Mouse (Mus musculus) MEL (cell line): ENCODE results near the gene P4ha2. TPM values are rescaled to one million over a fixed set of nuclear protein-coding genes. Genes with fewer than 3 reads are reported as not detected.

Source experiments
- DNase-seq: peaks from one replicate; pipeline ENCODE4 v3.0.0; 2011; ENCODE audit warnings: low read depth, low spot score
- H3K27ac ChIP-seq: 2 replicates; pipeline ENCODE4 v1.5.1; 2012; ENCODE audit warnings: low read depth, mild to moderate bottlenecking, control low read depth, low read length, moderate library complexity; ENCODE audit not compliant: control insufficient read depth
- H3K27me3 ChIP-seq, 2 experiments: fragments of 150-350 bp in 1 of 2; sonication (generic) in 1 of 2; 2 replicates each; pipeline ENCODE4 v1.6.1; 2012; ENCODE audit warnings: low read length in 2 of 2, mild to moderate bottlenecking in 2 of 2, improper control_type of control experiment in 1 of 2, moderate library complexity in 1 of 2; ENCODE audit not compliant: insufficient read depth in 2 of 2, control insufficient read depth in 1 of 2
- H3K36me3 ChIP-seq, 2 experiments: 2 replicates each; pipeline ENCODE4 v1.6.1; 2012 to 2014; ENCODE audit warnings: low read length in 2 of 2, improper control_type of control experiment in 1 of 2, inconsistent platforms in 1 of 2, mild to moderate bottlenecking in 1 of 2; ENCODE audit not compliant: insufficient read depth in 2 of 2, control insufficient read depth in 1 of 2
- H3K4me1 ChIP-seq, 2 experiments: fragments of 150-350 bp in 1 of 2; sonication (generic) in 1 of 2; 2 replicates each; pipeline ENCODE4 v1.6.1; 2012; ENCODE audit warnings: low read length in 2 of 2, improper control_type of control experiment in 1 of 2, mild to moderate bottlenecking in 1 of 2; ENCODE audit not compliant: insufficient read depth in 2 of 2, control insufficient read depth in 1 of 2
- H3K4me3 ChIP-seq, 2 experiments: fragments of 150-350 bp in 1 of 2; sonication (generic) in 1 of 2; 2 replicates each; pipeline ENCODE4 v1.5.1; 2012; ENCODE audit warnings: low read depth in 2 of 2, low read length in 2 of 2, mild to moderate bottlenecking in 2 of 2, moderate library complexity in 2 of 2, control low read depth in 1 of 2, improper control_type of control experiment in 1 of 2; ENCODE audit not compliant: control insufficient read depth in 1 of 2, insufficient read depth in 1 of 2
- H3K79me2 ChIP-seq: 2 replicates; pipeline ENCODE4 v1.6.1; 2012; ENCODE audit warnings: mild to moderate bottlenecking, low read length, moderate library complexity; ENCODE audit not compliant: control insufficient read depth, poor library complexity, insufficient read depth
- H3K9ac ChIP-seq: 2 replicates; pipeline ENCODE4 v1.6.1; 2012; ENCODE audit warnings: low read depth, mild to moderate bottlenecking, control low read depth, low read length, moderate library complexity; ENCODE audit not compliant: control insufficient read depth, poor library complexity, severe bottlenecking
- H3K9me3 ChIP-seq: fragments of 150-350 bp; sonication (generic); replicated peaks from 2 replicates; pipeline ENCODE4 v1.6.1; 2012; ENCODE audit warnings: mild to moderate bottlenecking, low read length, improper control_type of control experiment, moderate library complexity; ENCODE audit not compliant: insufficient read depth
- CHD1 ChIP-seq: IDR thresholded peaks from 2 replicates; pipeline ENCODE4 v1.6.1; 2012; ENCODE audit warnings: low read depth, mild to moderate bottlenecking, inconsistent platforms, low read length, improper control_type of control experiment
- CHD2 ChIP-seq: IDR thresholded peaks from 2 replicates; pipeline ENCODE4 v1.6.1; 2011; ENCODE audit warnings: low read length, improper control_type of control experiment
- CTCF ChIP-seq, 3 experiments: IDR thresholded peaks in 2 of 3; conservative IDR thresholded peaks in 1 of 3; 2 replicates each; pipeline ENCODE4 v1.5.1; 2011 to 2012; ENCODE audit warnings: low read length in 3 of 3, low read depth in 2 of 3, mild to moderate bottlenecking in 2 of 3, improper control_type of control experiment in 1 of 3, inconsistent platforms in 1 of 3, mixed read lengths in 1 of 3, moderate library complexity in 1 of 3; ENCODE audit not compliant: control insufficient read depth in 1 of 3, insufficient read depth in 1 of 3, poor library complexity in 1 of 3, severe bottlenecking in 1 of 3
- EP300 ChIP-seq, 2 experiments: IDR thresholded peaks; 2 replicates each; pipeline ENCODE4 v1.6.1; 2011; ENCODE audit warnings: improper control_type of control experiment in 2 of 2, low read length in 2 of 2, low read depth in 1 of 2, mild to moderate bottlenecking in 1 of 2
- ETS1 ChIP-seq: IDR thresholded peaks from 2 replicates; pipeline ENCODE4 v1.6.1; 2012; ENCODE audit warnings: low read depth, mild to moderate bottlenecking, inconsistent platforms, low read length, improper control_type of control experiment, moderate library complexity
- GABPA ChIP-seq: IDR thresholded peaks from 2 replicates; pipeline ENCODE4 v1.6.1; 2012; ENCODE audit warnings: low read depth, mild to moderate bottlenecking, inconsistent platforms, low read length, improper control_type of control experiment, moderate library complexity
- GATA1 ChIP-seq: IDR thresholded peaks from 2 replicates; pipeline ENCODE4 v1.6.1; 2011; ENCODE audit warnings: low read depth, low read length, improper control_type of control experiment
- KAT2A ChIP-seq: conservative IDR thresholded peaks from 2 replicates; pipeline ENCODE4 v1.6.1; 2012; ENCODE audit warnings: low read depth, low read length, improper control_type of control experiment, inconsistent platforms
- MAX ChIP-seq: IDR thresholded peaks from 2 replicates; pipeline ENCODE4 v1.6.1; 2011; ENCODE audit warnings: low read length, improper control_type of control experiment
- MAZ ChIP-seq: IDR thresholded peaks from 2 replicates; pipeline ENCODE4 v1.6.1; 2012; ENCODE audit warnings: low read depth, mild to moderate bottlenecking, inconsistent platforms, low read length, improper control_type of control experiment
- MXI1 ChIP-seq: IDR thresholded peaks from 2 replicates; pipeline ENCODE4 v1.6.1; 2011; ENCODE audit warnings: mild to moderate bottlenecking, low read depth, low read length, improper control_type of control experiment
- MYB ChIP-seq: IDR thresholded peaks from 2 replicates; pipeline ENCODE4 v1.6.1; 2011; ENCODE audit warnings: mild to moderate bottlenecking, low read depth, low read length, improper control_type of control experiment
- POLR2AphosphoS2 ChIP-seq: IDR thresholded peaks from 2 replicates; pipeline ENCODE4 v1.6.1; 2011; ENCODE audit warnings: low read length, improper control_type of control experiment
- POLR2AphosphoS5 ChIP-seq: IDR thresholded peaks from 2 replicates; pipeline ENCODE4 v1.6.1; 2012; ENCODE audit warnings: low read depth, borderline replicate concordance, mild to moderate bottlenecking, inconsistent platforms, low read length, moderate library complexity, mixed read lengths
- RAD21 ChIP-seq: IDR thresholded peaks from 2 replicates; pipeline ENCODE4 v1.6.1; 2011; ENCODE audit warnings: mild to moderate bottlenecking, low read depth, low read length, improper control_type of control experiment
- SIN3A ChIP-seq: IDR thresholded peaks from 2 replicates; pipeline ENCODE4 v1.6.1; 2012; ENCODE audit warnings: low read length, improper control_type of control experiment, inconsistent platforms
- SMC3 ChIP-seq: IDR thresholded peaks from 2 replicates; pipeline ENCODE4 v1.6.1; 2011; ENCODE audit warnings: low read depth, low read length, improper control_type of control experiment
- TAL1 ChIP-seq: IDR thresholded peaks from 2 replicates; pipeline ENCODE4 v1.6.1; 2012; ENCODE audit warnings: mild to moderate bottlenecking, inconsistent platforms, low read length, moderate library complexity, mixed read lengths
- USF2 ChIP-seq, 2 experiments: IDR thresholded peaks; 2 replicates each; pipeline ENCODE4 v1.6.1; 2011 to 2012; ENCODE audit warnings: improper control_type of control experiment in 2 of 2, low read length in 2 of 2, borderline replicate concordance in 1 of 2, inconsistent platforms in 1 of 2, low read depth in 1 of 2, mild to moderate bottlenecking in 1 of 2; ENCODE audit not compliant: insufficient read depth in 1 of 2
- ZC3H11A ChIP-seq: IDR thresholded peaks from 2 replicates; pipeline ENCODE4 v1.6.1; 2012; ENCODE audit warnings: low read depth, mild to moderate bottlenecking, inconsistent platforms, low read length, improper control_type of control experiment
- ZMIZ1 ChIP-seq: IDR thresholded peaks from 2 replicates; pipeline ENCODE4 v1.6.1; 2012; ENCODE audit warnings: low read depth, mild to moderate bottlenecking, inconsistent platforms, low read length, improper control_type of control experiment, moderate library complexity
- polyA plus RNA-seq, 2 experiments: library from polyadenylated mRNA; stranded (reverse) in 1 of 2; unstranded in 1 of 2; fragments of >175 nt in 1 of 2; fragments of >200 nt in 1 of 2; gene quantifications; 2 replicates each; pipeline versions ENCODE4 v1.2.1 to v1.2.4; 2012; ENCODE audit warnings: low replicate concordance in 2 of 2, low read depth in 1 of 2; ENCODE audit not compliant: insufficient read length in 2 of 2, insufficient read depth in 1 of 2, missing spikeins in 1 of 2
- total RNA-seq: library from RNA; depleted of rRNA; stranded (reverse); fragments of 300-350 nt; gene quantifications from 2 replicates; pipeline ENCODE4 v1.2.3, GENCODE M21; 2012

Gene P4ha2
- total and polyA plus RNA-seq, 3 experiments: 18.6 to 57.8 TPM; not detected in 1

DNA sequence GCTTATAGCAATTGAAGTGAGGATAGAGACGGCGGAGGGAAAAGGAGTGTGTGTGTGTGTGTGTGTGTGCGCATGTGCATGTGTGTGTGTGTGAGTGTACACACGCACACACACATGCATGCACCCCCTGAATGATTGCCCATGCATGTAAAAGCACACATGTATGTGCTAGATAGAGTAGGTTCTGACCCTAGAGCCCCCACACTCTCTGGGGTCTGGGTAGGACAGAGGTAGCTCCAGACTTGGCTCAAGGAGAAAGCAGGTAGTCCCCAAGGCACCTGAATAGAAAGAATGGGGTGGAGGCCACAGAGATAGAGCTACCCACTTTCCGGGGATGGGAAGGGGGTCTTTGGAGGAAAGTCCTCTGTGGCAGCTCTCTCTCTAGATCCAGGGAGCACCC is 47.8 kb upstream of the P4ha2 start:
- no peaks in the 10 kb centered on the region for H3K9me3 ChIP-seq
- DNase-seq: no peak
- H3K4me3 ChIP-seq: no peak overlapping the region
- no peaks in the 10 kb centered on the region; a peak in 1 of 4 replicates for H3K4me1 ChIP-seq
- no peak overlapping the region for H3K9ac ChIP-seq
- 0 out of 4 replicates have a peak, but pooled peaks cover 0 to 2% of the 10 kb centered on the region in 2 experiments for H3K27me3 ChIP-seq
- no peaks in the 10 kb centered on the region; a peak in 2 of 4 replicates for H3K36me3 ChIP-seq
- TF ChIP-seq TAL1 (no peak), CTCF (IDR thresholded peaks at IDR 0.05 in 2 of 3, conservative IDR thresholded peaks at IDR 0.05 in 1 of 3; ENCODE audit: control insufficient read depth in 1 of 3, insufficient read depth in 1 of 3, low read depth in 2 of 3, low read length in 3 of 3, poor library complexity in 1 of 3, severe bottlenecking in 1 of 3) (no peak), MAZ (no peak), ZC3H11A (no peak), ETS1 (no peak), POLR2AphosphoS2 (no peak), GATA1 (no peak), USF2 (IDR thresholded peaks at IDR 0.05; ENCODE audit: borderline replicate concordance in 1 of 2, insufficient read depth in 1 of 2, low read depth in 1 of 2, low read length in 2 of 2) (no peak), CHD2 (no peak), MXI1 (no peak), CHD1 (no peak), RAD21 (no peak), MYB (no peak), SIN3A (no peak), ZMIZ1 (no peak), GABPA (no peak), POLR2AphosphoS5 (no peak), MAX (no peak), KAT2A (no peak)
- TF ChIP-seq, all 39 proteins: peak for 0
- Histone ChIP-seq H3K27ac (no peak overlapping the region), H3K79me2 (no peaks in the 10 kb centered on the region)

DNA sequence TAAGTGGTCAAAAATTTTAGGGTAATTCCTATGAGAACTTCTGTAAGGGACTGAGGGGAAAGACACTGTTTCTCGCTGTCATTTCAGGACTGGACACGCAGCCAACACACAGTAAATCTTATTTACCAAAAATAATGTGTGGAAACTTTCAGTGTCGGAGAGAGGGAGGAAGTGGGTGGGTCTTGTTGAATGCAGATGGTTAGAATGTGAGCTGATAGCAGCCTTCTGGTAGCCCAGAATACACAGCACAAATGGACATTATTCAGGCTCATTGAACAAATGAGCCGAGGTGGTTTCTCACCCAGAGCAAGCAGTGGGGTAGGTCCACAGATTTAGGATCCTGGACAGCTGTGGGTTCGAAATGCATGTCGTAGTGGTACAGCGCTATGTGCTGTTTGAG is 46.8 kb upstream of the P4ha2 start:
- Histone ChIP-seq H3K9ac (no peak overlapping the region), H3K36me3 (no peaks in the 10 kb centered on the region; a peak in 2 of 4 replicates), H3K9me3 (no peaks in the 10 kb centered on the region), H3K27me3 (no peaks in the 10 kb centered on the region), H3K27ac (no peak overlapping the region), H3K4me3 (no peak overlapping the region), H3K79me2 (no peaks in the 10 kb centered on the region), H3K4me1 (no peaks in the 10 kb centered on the region; a peak in 1 of 4 replicates)
- peak in 1 of 2 experiments; percentile 43; a peak in 1 of 4 replicates for TF ChIP-seq EP300 (IDR thresholded peaks at IDR 0.05; ENCODE audit: low read depth in 1 of 2, low read length in 2 of 2)
- peak; percentile 29; the same call in 1 of the 2 replicates for TF ChIP-seq SMC3
- peak; percentile 27; the same call in 1 of the 2 replicates for TF ChIP-seq TAL1
- no peak for TF ChIP-seq CHD2
- peak; percentile 65 for DNase-seq
